Comparison of ENCODE assay signal across 20 mouse cellular contexts in genomic region chr8:64962836-64963235, GRCm38 (mm10). TPM values are rescaled to one million over a fixed set of nuclear protein-coding genes. Genes with fewer than 3 reads are reported as not detected.
DNase-seq lines count a peak whose midpoint lies in the region; ATAC-seq and TF ChIP-seq lines count a peak whose summit lies in the region.
"Had no signal": no experiment of that assay in that cellular context is flagged by ENCODE, and none has a peak within 500 bp of the region (broad histone marks: within the 10 kb centered on the region; RNA-seq: fewer than 3 reads in every experiment).

No protein-coding gene starts in this region.

- peak; percentile 26; the same call in 1 of the 2 replicates for ATAC-seq in cerebellum, adult (ENCODE audit: insufficient number of reproducible peaks, low FRiP score, low TSS enrichment)
- ATAC-seq in common myeloid progenitor, adult 5-6 weeks (replicated peaks; ENCODE audit: low read depth, poor library complexity, severe bottlenecking), result peak; percentile 75
- ATAC-seq in kidney, embryonic 14.5 days (ENCODE audit: low FRiP score, low TSS enrichment), result no peak
- ATAC-seq: forebrain, embryonic 16.5 days; midbrain, embryonic 16.5 days had no signal

- no peaks in the 10 kb centered on the region for H3K4me1 ChIP-seq in kidney, embryonic 14.5 days (ENCODE audit: control insufficient read depth, insufficient read depth, low read length)
- H3K4me1 ChIP-seq: limb, embryonic 13.5 days had no signal

- no peak overlapping the region for H3K4me2 ChIP-seq in kidney, embryonic 14.5 days (replicated peaks; ENCODE audit: low read depth, low read length)
- H3K4me2 ChIP-seq: limb, embryonic 13.5 days had no signal

- no peak for DNase-seq in cerebellum, postnatal 14 days
- DNase-seq in layer of hippocampus, adult 2 months (ENCODE audit: low spot score in 2 of 2), result no peak
- no peak for DNase-seq in layer of hippocampus, postnatal 10 days (ENCODE audit: low spot score in 2 of 2)
- peak; percentile 36 for DNase-seq in A20 (ENCODE audit: low read depth, low spot score)
- DNase-seq in Muller cell, postnatal 12 days (ENCODE audit: inconsistent ontology term), result no peak
- DNase-seq: adrenal gland, adult 2 months; cerebellum, postnatal 36 days; kidney, adult 9 months; lung, postnatal 14 days; right cerebral cortex, adult 18-20 months had no signal

- TF ChIP-seq CTCF in layer of hippocampus, adult 2 months (conservative IDR thresholded peaks at IDR 0.05), result peak; percentile 69

- H3K4me3 ChIP-seq in layer of hippocampus, adult 2 months, result no peak overlapping the region
- no peak overlapping the region for H3K4me3 ChIP-seq in kidney, embryonic 14.5 days (ENCODE audit: low read length)
- H3K4me3 ChIP-seq: limb, embryonic 13.5 days had no signal

- H3K27me3 ChIP-seq in kidney, embryonic 14.5 days (ENCODE audit: control insufficient read depth, insufficient read depth, low read length), result no peaks in the 10 kb centered on the region
- H3K27me3 ChIP-seq: limb, embryonic 13.5 days had no signal

- no peak overlapping the region for H3K27ac ChIP-seq in layer of hippocampus, adult 2 months
- H3K27ac ChIP-seq in kidney, embryonic 14.5 days (ENCODE audit: low read depth, low read length), result no peak overlapping the region
- H3K27ac ChIP-seq: limb, embryonic 13.5 days had no signal

- no peak overlapping the region for H3K9ac ChIP-seq in kidney, embryonic 14.5 days (ENCODE audit: low read depth, low read length)
- H3K9ac ChIP-seq: limb, embryonic 13.5 days had no signal

- no peaks in the 10 kb centered on the region; the same call in 1 of the 2 replicates for H3K36me3 ChIP-seq in kidney, embryonic 14.5 days (ENCODE audit: control insufficient read depth, insufficient read depth, low read length)

- no peaks in the 10 kb centered on the region for H3K9me3 ChIP-seq in kidney, embryonic 14.5 days (ENCODE audit: control insufficient read depth, low read length)
- H3K9me3 ChIP-seq: limb, embryonic 13.5 days had no signal

RNA-seq across cellular contexts. Expression of gene Tmem192, which starts 15.9 kb away (rescaled TPM):
- total RNA-seq in layer of hippocampus, adult 2 months (2021), result 10 to 100 TPM; 19.8 to 24.4 TPM
- 10 to 100 TPM; 14.7 to 15.5 TPM for total RNA-seq in layer of hippocampus, postnatal 10 days (2021)
- 14.4 and 16.7 TPM in 2 replicates for total RNA-seq in common myeloid progenitor, adult 5-6 weeks (2017)
- polyA plus RNA-seq in kidney, embryonic 14.5 days (2014; fragmentation: Nextera tagmentation; extraction: Ambion mirVana), result 30.1 and 31.1 TPM in 2 replicates

RNA-seq across cellular contexts. Expression of gene Trim75, which starts 24.8 kb away (rescaled TPM):
- not detected for total RNA-seq in layer of hippocampus, adult 2 months (2021)
- total RNA-seq in layer of hippocampus, postnatal 10 days (2021), result not detected
- not detected in 2 replicates for total RNA-seq in common myeloid progenitor, adult 5-6 weeks (2017)
- polyA plus RNA-seq in kidney, embryonic 14.5 days (2014; fragmentation: Nextera tagmentation; extraction: Ambion mirVana), result not detected in 2 replicates
- total RNA-seq: adrenal gland, adult 2 months; heart, postnatal 25 days; layer of hippocampus, postnatal 25 days had no signal
- polyA plus RNA-seq: adrenal gland, adult 2 months; gonadal fat pad, adult 2 months; limb, embryonic 13.5 days had no signal

RNA-seq across cellular contexts. Expression of gene Trim61, which starts 55.5 kb away (rescaled TPM):
- not detected for total RNA-seq in layer of hippocampus, adult 2 months (2021)
- not detected for total RNA-seq in layer of hippocampus, postnatal 10 days (2021)
- not detected in 2 replicates for total RNA-seq in common myeloid progenitor, adult 5-6 weeks (2017)
- polyA plus RNA-seq in kidney, embryonic 14.5 days (2014; fragmentation: Nextera tagmentation; extraction: Ambion mirVana), result 0.13 and 0.24 TPM in 2 replicates
- total RNA-seq: adrenal gland, adult 2 months; heart, postnatal 25 days; layer of hippocampus, postnatal 25 days had no signal
- polyA plus RNA-seq: adrenal gland, adult 2 months; forebrain, embryonic 16.5 days; gonadal fat pad, adult 2 months; midbrain, embryonic 16.5 days had no signal

RNA-seq across cellular contexts. Expression of gene Trim60, which starts 55.5 kb away (rescaled TPM):
- total RNA-seq in layer of hippocampus, adult 2 months (2021), result not detected
- not detected for total RNA-seq in layer of hippocampus, postnatal 10 days (2021)
- not detected in 2 replicates for total RNA-seq in common myeloid progenitor, adult 5-6 weeks (2017)
- not detected in 2 replicates for polyA plus RNA-seq in kidney, embryonic 14.5 days (2014; fragmentation: Nextera tagmentation; extraction: Ambion mirVana)
- total RNA-seq: adrenal gland, adult 2 months; heart, postnatal 25 days; layer of hippocampus, postnatal 25 days had no signal
- polyA plus RNA-seq: adrenal gland, adult 2 months; forebrain, embryonic 16.5 days; gonadal fat pad, adult 2 months; midbrain, embryonic 16.5 days; neural tube, embryonic 14.5 days had no signal
